Mouse (Mus musculus) embryonic fibroblast, embryonic 13.5 days (primary cell): ENCODE data around the gene C1galt1c1.

Experiments used
- CTCF ChIP-seq: IDR thresholded peaks from 2 replicates; pipeline ENCODE4 v1.5.1; 2011; ENCODE audit warnings: mild to moderate bottlenecking, control low read depth, low read length, moderate library complexity, borderline replicate concordance; ENCODE audit not compliant: insufficient read depth
- POLR2A ChIP-seq: IDR thresholded peaks from 2 replicates; pipeline ENCODE4 v1.6.1; 2011; ENCODE audit warnings: low read depth, mild to moderate bottlenecking, control low read depth, low read length, moderate library complexity

- no peak for TF ChIP-seq CTCF
- no peak for TF ChIP-seq POLR2A
These were observed 51.6 kb downstream of the C1galt1c1 start for GRCm38 (mm10) chrX:38583261-38583660.
